Mouse (Mus musculus) inflammation-experienced regulatory T-cells, adult 6 months (primary cell): ENCODE measurements at regions not wholly inside any gene's neighbourhood (a gene's known extent, or its start where the extent isn't known, plus 50 kb on each side); places are given as distances from the start of the nearest gene placed in this dataset.

Source experiments
- ATAC-seq: one replicate; pipeline ENCODE4 v1.8.0; 2017

- no peak for ATAC-seq
Observed at GRCm38 (mm10) chr7:37241781-37242180, 531.7 kb downstream of the Zfp536 start.

GRCm38 (mm10) chr7:37242476-37242875 lies 531.0 kb downstream of the Zfp536 start:
- ATAC-seq: no peak

GRCm38 (mm10) chr7:37246156-37246555 lies 527.3 kb downstream of the Zfp536 start:
- no peak for ATAC-seq

- ATAC-seq: no peak
Observed at GRCm38 (mm10) chr7:37254431-37254830, 519.0 kb downstream of the Zfp536 start.

- no peak for ATAC-seq
Observed at GRCm38 (mm10) chr7:37255840-37256239, 517.6 kb downstream of the Zfp536 start.

GRCm38 (mm10) chr7:37259293-37259692 lies 514.1 kb downstream of the Zfp536 start:
- no peak for ATAC-seq

- no peak for ATAC-seq
Observed at GRCm38 (mm10) chr7:37262846-37263245, 510.6 kb downstream of the Zfp536 start.

GRCm38 (mm10) chr7:37267404-37267803 lies 506.0 kb downstream of the Zfp536 start:
- no peak for ATAC-seq

- no peak for ATAC-seq
Observed at GRCm38 (mm10) chr7:37270841-37271240, 502.6 kb downstream of the Zfp536 start.

- no peak for ATAC-seq
Observed at GRCm38 (mm10) chr7:37290018-37290417, 483.4 kb downstream of the Zfp536 start.

- ATAC-seq: no peak
Observed at GRCm38 (mm10) chr7:37290493-37291045, 482.9 kb downstream of the Zfp536 start.

- no peak for ATAC-seq
Observed at GRCm38 (mm10) chr7:37291726-37292125, 481.7 kb downstream of the Zfp536 start.

- ATAC-seq: no peak
Observed at GRCm38 (mm10) chr7:37292554-37292953, 480.9 kb downstream of the Zfp536 start.

- ATAC-seq: no peak
Observed at GRCm38 (mm10) chr7:37298888-37299287, 474.6 kb downstream of the Zfp536 start.

GRCm38 (mm10) chr7:37305463-37305862 lies 468.0 kb downstream of the Zfp536 start:
- ATAC-seq: no peak

GRCm38 (mm10) chr7:37307191-37307590 lies 466.2 kb downstream of the Zfp536 start:
- no peak for ATAC-seq

- no peak for ATAC-seq
Observed at GRCm38 (mm10) chr7:37324653-37325052, 448.8 kb downstream of the Zfp536 start.

GRCm38 (mm10) chr7:37333451-37333850 lies 440.0 kb downstream of the Zfp536 start:
- ATAC-seq: no peak

GRCm38 (mm10) chr7:37335212-37335611 lies 438.2 kb downstream of the Zfp536 start:
- no peak for ATAC-seq

GRCm38 (mm10) chr7:37336171-37336850 lies 437.1 kb downstream of the Zfp536 start:
- ATAC-seq: no peak

- ATAC-seq: no peak
Observed at GRCm38 (mm10) chr7:37336851-37337531, 436.4 kb downstream of the Zfp536 start.

GRCm38 (mm10) chr7:37337616-37338015 lies 435.8 kb downstream of the Zfp536 start:
- ATAC-seq: no peak

- ATAC-seq: no peak
Observed at GRCm38 (mm10) chr7:37338067-37338501, 435.4 kb downstream of the Zfp536 start.

- no peak for ATAC-seq
Observed at GRCm38 (mm10) chr7:37342613-37343012, 430.8 kb downstream of the Zfp536 start.
